Mouse (Mus musculus) fibroblast of lung, adult 2 months (primary cell): ENCODE results near the gene Katna1.
"Not testable (repeated sequence)": the region's sequence is repeated elsewhere in the genome, so short reads cannot be mapped to it uniquely, and the experiment has no call there.

ENCODE experiments used
- DNase-seq: peaks from one replicate; pipeline ENCODE4 v3.0.0-alpha.2; 2011; ENCODE audit warnings: low read depth

The Katna1 gene

GRCm38 (mm10) chr10:7725751-7726500 lies at the start of gene Katna1:
TSS of gene Katna1 (plus strand) at chr10:7726000.
- peak; percentile 84 for DNase-seq

GRCm38 (mm10) chr10:7680731-7681301 lies 45.0 kb upstream of the Katna1 start, which contains the start of the genes Pcmt1 and Lats1:
TSS of gene Pcmt1 (minus strand) at chr10:7681136.
TSS of gene Lats1 (plus strand) at chr10:7681214.
- peak; percentile 35 for DNase-seq

GRCm38 (mm10) chr10:7681343-7682025 lies 44.3 kb upstream of the Katna1 start:
- DNase-seq = peak; percentile 53

- DNase-seq = no peak
Observed at GRCm38 (mm10) chr10:7682249-7682648, 43.6 kb upstream of the Katna1 start.

GRCm38 (mm10) chr10:7686902-7687301 lies 38.9 kb upstream of the Katna1 start:
- no peak for DNase-seq

GRCm38 (mm10) chr10:7695286-7695685 lies 30.5 kb upstream of the Katna1 start:
- no peak for DNase-seq

- no peak for DNase-seq
Observed at GRCm38 (mm10) chr10:7700120-7700519, 25.7 kb upstream of the Katna1 start.

- DNase-seq = no peak
Observed at GRCm38 (mm10) chr10:7702586-7702985, 23.2 kb upstream of the Katna1 start.

GRCm38 (mm10) chr10:7710121-7710520 lies 15.7 kb upstream of the Katna1 start:
- no peak for DNase-seq

- DNase-seq = no peak
Observed at GRCm38 (mm10) chr10:7712506-7712905, 13.3 kb upstream of the Katna1 start.

- DNase-seq = no peak
Observed at GRCm38 (mm10) chr10:7715056-7715455, 10.7 kb upstream of the Katna1 start.

- no peak for DNase-seq
Observed at GRCm38 (mm10) chr10:7726501-7726812, 657 bp downstream of the Katna1 start.

- DNase-seq = no peak
Observed at GRCm38 (mm10) chr10:7727011-7727410, 1.2 kb downstream of the Katna1 start.

GRCm38 (mm10) chr10:7731582-7731981 lies 5.8 kb downstream of the Katna1 start:
- DNase-seq = no peak

GRCm38 (mm10) chr10:7737122-7737521 lies 11.3 kb downstream of the Katna1 start:
- no peak for DNase-seq

- DNase-seq = no peak
Observed at GRCm38 (mm10) chr10:7737914-7738313, 12.1 kb downstream of the Katna1 start.

GRCm38 (mm10) chr10:7745528-7745927 lies 19.7 kb downstream of the Katna1 start:
- DNase-seq = not testable (repeated sequence)

GRCm38 (mm10) chr10:7748752-7749151 lies 23.0 kb downstream of the Katna1 start:
- no peak for DNase-seq

GRCm38 (mm10) chr10:7757544-7757943 lies 31.7 kb downstream of the Katna1 start:
- no peak for DNase-seq

- no peak for DNase-seq
Observed at GRCm38 (mm10) chr10:7772346-7772745, 46.5 kb downstream of the Katna1 start.

GRCm38 (mm10) chr10:7772769-7773168 lies 47.0 kb downstream of the Katna1 start:
- DNase-seq = no peak

- DNase-seq = no peak
Observed at GRCm38 (mm10) chr10:7775421-7775820, 49.6 kb downstream of the Katna1 start.

GRCm38 (mm10) chr10:7778361-7778760 lies 52.6 kb downstream of the Katna1 start:
- no peak for DNase-seq
